Mouse (Mus musculus): ENCODE measurements around the gene Cyp2t4. TPM values are rescaled to one million over a fixed set of nuclear protein-coding genes. Genes with fewer than 3 reads are reported as not detected.
A peak's percentile ranks its signal among the peaks of the same experiment; 100 is the strongest.

The Cyp2t4 gene
- total RNA-seq, 2 experiments from 2014 or later = not detected

- no peak for TF ChIP-seq CTCF (IDR thresholded peaks at IDR 0.05)
- DNase-seq = peak; percentile 58
- intact Hi-C loops (cut with DNase I) = loop anchor here (5.0 kb wide), 2 partner anchors 33 to 93 kb away; partner anchors contain the start of genes BC024978, Numbl and Snrpa
- H3K4me3 ChIP-seq = peak overlapping the region; percentile 72
- peak overlapping the region; percentile 98 for H3K27ac ChIP-seq
These were observed 10.8 kb downstream of the Cyp2t4 start for GRCm38 (mm10) chr7:27164112-27164947.

- TF ChIP-seq CTCF (IDR thresholded peaks at IDR 0.05) = no peak
- Histone ChIP-seq H3K27ac (peak overlapping the region; percentile 98), H3K4me3 (peak overlapping the region; percentile 72)
- DNase-seq = peak; percentile 87
- intact Hi-C loops (cut with DNase I) = no loop called here
These were observed 11.6 kb downstream of the Cyp2t4 start for GRCm38 (mm10) chr7:27165007-27165655.

DNA sequence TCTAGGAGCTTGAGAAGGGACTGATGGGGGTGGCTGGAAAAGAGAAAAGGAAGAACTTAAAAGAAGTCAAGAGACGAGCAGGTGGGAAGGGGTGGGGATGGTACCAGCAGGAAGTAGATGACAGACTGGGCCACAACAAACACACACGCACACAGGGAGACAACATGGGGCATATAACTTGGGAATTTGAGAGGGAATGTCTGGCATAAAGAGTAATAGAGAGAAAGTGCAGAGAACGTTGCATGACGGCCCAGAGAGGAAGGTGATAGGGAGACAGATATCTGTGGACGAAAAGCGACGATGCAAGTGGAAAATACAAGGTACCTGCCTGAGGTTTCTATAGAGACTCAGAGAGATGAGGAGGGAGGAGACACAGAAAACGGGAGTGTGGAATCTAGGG lies 12.2 kb downstream of the Cyp2t4 start:
- intact Hi-C loops (cut with DNase I) = no loop called here
- TF ChIP-seq CTCF (IDR thresholded peaks at IDR 0.05) = no peak
- Histone ChIP-seq H3K27ac (peak overlapping the region; percentile 98), H3K4me3 (peak overlapping the region; percentile 72)
- no peak for DNase-seq

- intact Hi-C loops (cut with DNase I) = no loop called here
- DNase-seq = peak; percentile 96
These were observed 12.7 kb downstream of the Cyp2t4 start for GRCm38 (mm10) chr7:27166229-27166613.

GRCm38 (mm10) chr7:27166614-27167474 lies 13.3 kb downstream of the Cyp2t4 start, which contains the start of gene Egln2:
Gene Egln2, minus strand, starts transcription at chr7:27166802.
- no peak for TF ChIP-seq CTCF (IDR thresholded peaks at IDR 0.05)
- intact Hi-C loops (cut with DNase I) = no loop called here
- peak within 1 kb of the TSS; percentile 98 for H3K27ac ChIP-seq
- peak within 1 kb of the TSS; percentile 72 for H3K4me3 ChIP-seq
- DNase-seq = peak; percentile 98

More at GRCm38 (mm10) chr7:27166229-27166613, 12.7 kb downstream of the Cyp2t4 start:
- Histone ChIP-seq H3K4me3 (peak overlapping the region; percentile 72), H3K27ac (peak overlapping the region; percentile 98)
- TF ChIP-seq CTCF (IDR thresholded peaks at IDR 0.05) = no peak

DNA sequence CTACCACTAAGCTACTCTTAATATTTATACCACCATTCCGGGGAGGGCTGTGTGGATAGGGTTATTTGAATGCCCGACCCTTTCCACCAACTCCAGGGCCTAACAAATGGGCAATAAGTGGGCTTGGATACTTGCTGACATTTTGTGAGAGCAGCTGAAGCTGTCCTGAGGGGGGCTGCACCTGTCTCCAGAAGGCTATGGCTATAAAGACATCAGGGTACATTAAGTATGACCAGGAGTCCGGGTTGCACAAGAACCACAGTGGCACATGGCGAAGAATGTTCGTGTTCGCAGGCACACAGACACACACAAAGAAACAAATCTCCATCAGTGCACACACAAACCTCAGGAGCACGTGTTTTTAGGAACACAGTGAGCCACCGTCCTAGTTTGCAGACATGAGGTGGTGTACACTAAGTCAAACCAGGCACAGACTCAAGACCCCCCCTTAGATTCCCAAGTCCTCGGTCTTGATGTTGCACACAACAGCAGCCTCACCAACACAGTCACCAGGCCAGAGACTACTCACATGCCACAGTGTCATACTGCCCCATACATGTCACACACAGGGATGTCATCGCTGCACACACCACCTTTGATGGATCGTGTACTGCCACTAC lies 14.1 kb downstream of the Cyp2t4 start:
- peak overlapping the region; percentile 72 for H3K4me3 ChIP-seq
- H3K27ac ChIP-seq = peak overlapping the region; percentile 98
- TF ChIP-seq CTCF (IDR thresholded peaks at IDR 0.05) = no peak
- intact Hi-C loops (cut with DNase I) = no loop called here
- DNase-seq = no peak

DNA sequence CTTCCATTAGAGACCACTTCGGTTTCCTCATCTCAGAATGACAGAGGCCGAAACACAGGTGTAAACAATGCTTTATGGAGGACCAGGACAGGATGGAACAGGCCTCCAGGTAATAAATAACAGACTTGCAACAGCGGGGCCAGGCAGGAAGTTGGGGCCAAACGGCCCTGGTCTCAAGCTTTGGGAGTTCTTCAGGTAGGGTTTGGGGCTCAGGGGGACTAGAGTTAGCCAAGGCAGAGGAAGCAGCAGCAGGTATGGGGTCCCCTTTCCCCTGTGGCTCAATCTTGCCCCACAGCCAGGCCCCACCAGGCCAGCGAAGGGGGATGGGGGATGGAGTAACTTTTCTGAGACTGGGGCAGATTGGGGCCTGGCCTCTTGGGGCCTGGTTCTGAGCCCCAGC lies 14.9 kb downstream of the Cyp2t4 start:
- Histone ChIP-seq H3K4me3 (no peak overlapping the region), H3K27ac (peak overlapping the region; percentile 98)
- no peak for TF ChIP-seq CTCF (IDR thresholded peaks at IDR 0.05)
- no peak for DNase-seq
- intact Hi-C loops (cut with DNase I) = no loop called here

- peak; percentile 8 for DNase-seq
- H3K27ac ChIP-seq = no peak overlapping the region
- no peak for TF ChIP-seq CTCF (IDR thresholded peaks at IDR 0.05)
- intact Hi-C loops (cut with DNase I) = no loop called here
- no peak overlapping the region for H3K4me3 ChIP-seq
These were observed 17.5 kb downstream of the Cyp2t4 start for GRCm38 (mm10) chr7:27170981-27171380.

- no peak for TF ChIP-seq CTCF (IDR thresholded peaks at IDR 0.05)
- intact Hi-C loops (cut with DNase I) = no loop called here
These were observed 21.0 kb downstream of the Cyp2t4 start for GRCm38 (mm10) chr7:27174496-27174895.

DNA sequence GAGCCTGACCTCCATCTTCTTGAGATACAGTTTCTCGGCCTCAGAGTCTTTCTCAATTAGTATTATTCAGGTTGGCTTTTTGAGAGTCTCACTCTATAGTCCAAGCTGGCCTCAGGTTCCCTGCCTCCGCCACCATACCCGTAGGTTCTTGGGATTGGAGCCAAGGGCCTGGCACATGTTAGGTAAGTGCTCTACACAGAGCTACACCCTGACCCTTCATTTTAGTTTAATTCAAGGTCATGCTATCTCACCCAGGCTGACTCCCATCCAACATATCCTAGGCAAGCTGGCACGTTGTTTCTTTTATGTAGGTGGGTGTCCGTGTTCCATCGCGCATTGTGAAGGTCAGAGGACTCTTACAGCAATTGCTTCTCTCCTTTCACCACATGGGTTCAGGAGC lies 21.4 kb downstream of the Cyp2t4 start:
- H3K4me3 ChIP-seq = no peak overlapping the region
- DNase-seq = no peak
- no peak overlapping the region for H3K27ac ChIP-seq
- no peak for TF ChIP-seq CTCF (IDR thresholded peaks at IDR 0.05)
- intact Hi-C loops (cut with DNase I) = loop anchor here (5.0 kb wide), 1 partner anchor 497 kb away; the partner anchor contains the start of gene Map3k10

More at GRCm38 (mm10) chr7:27174496-27174895, 21.0 kb downstream of the Cyp2t4 start:
- DNase-seq = peak; percentile 17
- Histone ChIP-seq H3K4me3 (no peak overlapping the region), H3K27ac (no peak overlapping the region)

DNA sequence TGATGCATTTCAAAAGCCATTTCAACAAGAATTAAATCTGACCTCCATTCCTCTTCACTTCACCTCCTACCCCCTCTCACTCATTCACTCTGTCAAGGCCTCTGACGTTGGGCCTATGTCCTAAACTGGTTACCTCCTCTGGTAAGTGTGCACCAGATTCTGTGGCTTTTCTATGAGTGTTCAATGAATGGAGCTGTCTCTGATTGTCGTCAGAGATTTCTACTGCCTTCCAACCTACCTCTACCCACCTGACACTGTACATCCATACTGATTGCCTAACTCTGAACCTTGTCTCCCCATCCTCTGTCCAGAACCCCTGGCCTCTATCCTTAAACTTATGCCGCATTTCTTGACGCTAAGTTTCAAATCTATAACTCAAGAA lies 24.4 kb downstream of the Cyp2t4 start:
- intact Hi-C loops (cut with DNase I) = loop anchor here (5.0 kb wide), 1 partner anchor 494 kb away; the partner anchor contains the start of gene Map3k10
- no peak for TF ChIP-seq CTCF (IDR thresholded peaks at IDR 0.05)
- peak overlapping the region; percentile 94 for H3K27ac ChIP-seq

More for the DNA sequence above, 24.4 kb downstream of the Cyp2t4 start:
- no peak for DNase-seq
- peak overlapping the region; percentile 89 for H3K4me3 ChIP-seq

Data from gastrocnemius, adult 2 months (tissue).